Mouse (Mus musculus) adrenal gland, postnatal 14 days (tissue): Measurements from ENCODE around the gene Trak1. TPM values are rescaled to one million over a fixed set of nuclear protein-coding genes. Genes with fewer than 3 reads are reported as not detected.

Experiments used
- DNase-seq: peaks from one replicate; pipeline ENCODE4 v3.0.0; 2021; ENCODE audit warnings: mixed read lengths
- total RNA-seq: library from RNA; stranded (reverse); gene quantifications from 2 replicates; pipeline ENCODE4 v1.2.3, GENCODE M21; 2021

The Trak1 gene
- total RNA-seq, 1 experiment from 2014 or later = 84.0 TPM

DNA sequence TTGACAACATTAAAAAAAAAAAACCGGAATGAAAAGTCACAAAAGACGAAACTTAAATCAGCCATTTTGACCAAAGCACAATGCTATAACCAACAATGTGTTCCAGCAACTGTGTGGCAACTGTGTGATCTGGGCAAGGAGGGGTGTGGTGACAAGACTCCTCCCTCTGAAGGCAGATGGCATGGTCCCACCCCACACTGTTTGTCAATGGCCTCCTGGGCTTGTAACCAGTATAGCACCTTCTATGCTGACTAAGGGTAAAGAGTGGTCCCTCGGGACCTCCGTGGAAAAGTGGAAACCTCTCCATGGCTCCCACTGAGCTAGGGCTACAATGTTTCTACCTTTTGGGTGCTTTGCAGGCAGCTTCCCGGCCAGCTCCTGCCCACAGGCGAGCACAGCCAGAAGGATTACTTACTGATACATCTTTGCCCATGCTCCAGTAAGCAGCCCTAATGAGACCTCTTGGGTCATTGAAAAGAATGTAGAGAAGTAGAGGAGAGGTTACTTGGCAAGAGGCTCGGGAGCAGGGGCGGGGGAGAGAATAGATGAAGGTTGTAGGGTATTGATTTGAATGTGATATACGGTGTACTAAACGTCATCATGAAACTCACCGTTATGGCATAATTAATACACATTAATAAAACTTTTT, 194.4 kb downstream of the Trak1 start:
- DNase-seq = no peak

GRCm38 (mm10) chr9:121494006-121494767, 196.9 kb downstream of the Trak1 start:
- DNase-seq = no peak

- peak; percentile 54 for DNase-seq
Measured at GRCm38 (mm10) chr9:121495529-121495928, 198.2 kb downstream of the Trak1 start, which contains the start of gene Cck. Gene Cck, minus strand, starts transcription at chr9:121495694.

DNA sequence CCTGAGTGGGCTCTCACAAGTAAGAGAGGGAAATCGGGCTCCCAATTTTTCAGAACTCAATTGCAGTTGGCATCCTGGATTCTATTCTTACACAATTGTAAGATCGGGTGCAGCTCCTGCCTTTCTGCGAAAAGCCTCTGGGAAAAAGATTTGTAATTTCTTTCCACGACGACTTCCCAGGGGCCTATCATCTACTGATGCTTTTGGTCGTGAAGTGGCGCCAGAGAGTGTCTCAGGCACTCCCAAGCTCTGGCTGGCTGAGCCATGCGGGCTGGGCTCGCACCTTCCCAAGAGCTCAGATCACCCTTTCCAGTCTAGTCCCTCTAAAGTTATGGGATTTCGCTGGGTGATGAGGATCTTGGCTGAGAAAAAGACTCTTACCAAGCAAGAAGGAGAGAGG, 198.8 kb downstream of the Trak1 start:
- peak; percentile 26 for DNase-seq

DNA sequence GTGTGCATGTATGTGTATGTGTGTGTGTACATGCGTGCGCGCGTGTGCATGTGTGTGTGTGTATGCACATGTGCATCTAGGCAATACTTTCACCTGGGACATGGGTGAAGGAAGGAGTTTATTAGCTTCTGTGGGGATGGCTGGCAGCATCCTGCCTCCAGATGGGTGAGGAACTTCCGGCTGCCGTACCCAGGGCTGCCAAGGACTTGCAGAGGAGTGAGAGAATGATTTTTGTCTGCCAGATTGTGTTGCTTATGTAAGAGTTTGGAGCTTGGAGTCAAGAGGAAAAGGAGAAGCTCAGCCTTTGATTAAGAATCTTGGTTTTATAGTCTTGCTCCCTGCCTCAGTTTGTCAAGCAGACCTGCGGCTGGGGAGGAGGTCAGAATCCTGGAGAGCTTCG, 208.0 kb downstream of the Trak1 start:
- DNase-seq = no peak

DNA sequence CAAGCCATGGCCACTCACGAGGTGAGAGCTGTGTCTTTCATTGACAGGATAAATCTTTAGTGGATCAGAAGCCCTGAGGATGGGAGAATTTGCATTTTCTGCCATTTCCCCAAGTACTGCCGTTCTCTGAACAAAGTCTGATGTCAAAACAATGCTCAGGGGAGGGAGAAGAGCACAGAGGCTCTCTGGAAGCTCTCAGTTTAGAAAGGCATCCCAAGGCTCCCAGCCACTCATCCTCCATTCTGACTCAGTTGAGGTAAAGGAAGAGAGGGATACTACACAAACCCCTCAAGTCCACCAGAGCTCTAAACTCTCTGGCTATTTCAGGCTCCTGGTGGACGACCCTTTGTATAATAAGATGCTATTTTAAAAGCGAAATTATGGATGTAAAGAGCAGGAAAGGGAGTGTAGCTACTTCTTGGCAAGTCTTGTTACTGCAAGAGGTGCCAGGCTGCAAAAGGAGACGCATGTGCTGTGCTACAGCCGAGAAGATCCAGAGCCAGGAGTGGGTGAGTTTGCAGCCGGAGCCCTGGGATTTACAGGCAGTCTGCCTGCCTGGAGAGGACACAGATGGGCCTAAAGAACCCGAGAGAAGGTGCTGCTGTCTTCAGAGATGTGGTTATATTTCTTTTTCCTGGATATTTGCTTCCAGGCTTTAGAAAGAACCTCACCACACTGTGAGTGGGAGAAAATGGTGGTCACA, 209.3 kb downstream of the Trak1 start:
- DNase-seq = no peak

DNA sequence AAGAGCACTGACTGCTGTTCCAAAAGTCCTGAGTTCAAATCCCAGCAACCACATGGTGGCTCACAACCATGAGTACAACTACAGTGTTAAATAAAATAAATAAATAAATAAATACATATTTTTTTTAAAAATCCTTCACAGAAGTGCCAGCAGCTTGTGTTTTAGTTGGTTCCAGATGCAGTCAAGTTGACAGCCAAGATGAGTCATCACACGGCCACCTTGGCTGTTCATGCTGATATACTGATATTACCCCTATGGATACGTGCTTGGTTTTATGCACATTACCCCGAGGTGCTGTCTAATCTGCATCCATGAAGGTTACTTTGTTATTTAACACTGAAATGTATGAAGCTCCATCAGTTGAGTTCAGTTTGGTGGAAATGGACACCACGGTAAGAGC, 214.6 kb downstream of the Trak1 start:
- no peak for DNase-seq

GRCm38 (mm10) chr9:121514462-121514861, 217.2 kb downstream of the Trak1 start:
- DNase-seq = no peak

- no peak for DNase-seq
Measured at GRCm38 (mm10) chr9:121520047-121520446, 222.7 kb downstream of the Trak1 start.

Other genes starting within 250 kb of the Trak1 start
- 1.8 and 2.2 TPM in 2 replicates for gene Ulk4, start 20.3 kb upstream of the Trak1 start, total RNA-seq
- 1.0 TPM in 1 of 2 replicates, not detected in the other for gene Cck, start 198.2 kb downstream of the Trak1 start, total RNA-seq